Mouse (Mus musculus): Measurements from ENCODE around the gene Taf10.

- TF ChIP-seq CTCF (IDR thresholded peaks at IDR 0.05; ENCODE audit: low read depth) (no peak), EP300 (optimal IDR thresholded peaks at IDR 0.05) (no peak)
These were observed 7.6 kb upstream of the Taf10 start, which contains the start of gene Tpp1 for GRCm38 (mm10) chr7:105751491-105752433.
